Mouse (Mus musculus): ENCODE data around the gene Acbd3. TPM values are rescaled to one million over a fixed set of nuclear protein-coding genes. Genes with fewer than 3 reads are reported as not detected.
A peak's percentile ranks its signal among the peaks of the same experiment; 100 is the strongest.

Gene Acbd3
- total and polyA plus RNA-seq, 3 experiments, result 17.8 to 23.2 TPM; not detected in 1

GRCm38 (mm10) chr1:180774664-180775063 is 48.8 kb downstream of the Acbd3 start:
- Histone ChIP-seq H3K36me3 (ENCODE audit: control insufficient read depth in 1 of 2, insufficient read depth in 2 of 2, low read length in 2 of 2) (peaks cover 0 to 12% of the 10 kb centered on the region in 2 experiments; a peak in 2 of 4 replicates), H3K4me1 (ENCODE audit: control insufficient read depth in 1 of 2, insufficient read depth in 2 of 2, low read length in 2 of 2) (peaks cover 0 to 22% of the 10 kb centered on the region in 2 experiments; a peak in 3 of 4 replicates), H3K9me3 (replicated peaks; ENCODE audit: insufficient read depth, low read length) (no peaks in the 10 kb centered on the region), H3K79me2 (ENCODE audit: control insufficient read depth, insufficient read depth, low read length, poor library complexity) (no peaks in the 10 kb centered on the region), H3K27me3 (ENCODE audit: control insufficient read depth in 1 of 2, insufficient read depth in 2 of 2, low read length in 2 of 2) (no peaks in the 10 kb centered on the region), H3K9ac (ENCODE audit: control insufficient read depth, low read depth, low read length, poor library complexity, severe bottlenecking) (no peak overlapping the region), H3K27ac (ENCODE audit: control insufficient read depth, low read depth, low read length) (no peak overlapping the region), H3K4me3 (ENCODE audit: control insufficient read depth in 1 of 2, insufficient read depth in 1 of 2, low read depth in 2 of 2, low read length in 2 of 2) (no peak overlapping the region)
- peak; percentile 78 for DNase-seq (ENCODE audit: low read depth, low spot score)
- TF ChIP-seq MEF2A (IDR thresholded peaks at IDR 0.05; ENCODE audit: extremely low read depth, insufficient replicate concordance, low read depth, low read length, poor library complexity, severe bottlenecking) (no peak), ZC3H11A (IDR thresholded peaks at IDR 0.05; ENCODE audit: low read depth, low read length) (0 out of 2 replicates have a peak, but pooled peaks have one; percentile 13), CTCF (IDR thresholded peaks at IDR 0.05 in 2 of 3, conservative IDR thresholded peaks at IDR 0.05 in 1 of 3; ENCODE audit: control insufficient read depth in 1 of 3, insufficient read depth in 1 of 3, low read depth in 2 of 3, low read length in 3 of 3, poor library complexity in 1 of 3, severe bottlenecking in 1 of 3) (peak; percentile 68 to 76 (median 74)), SMC3 (IDR thresholded peaks at IDR 0.05; ENCODE audit: low read depth, low read length) (peak; percentile 42), MYB (IDR thresholded peaks at IDR 0.05; ENCODE audit: low read depth, low read length) (no peak), RAD21 (IDR thresholded peaks at IDR 0.05; ENCODE audit: low read depth, low read length) (peak; percentile 41), NRF1 (IDR thresholded peaks at IDR 0.05; ENCODE audit: insufficient read depth, low read depth, low read length, poor library complexity, severe bottlenecking) (no peak), USF2 (IDR thresholded peaks at IDR 0.05; ENCODE audit: borderline replicate concordance in 1 of 2, insufficient read depth in 1 of 2, low read depth in 1 of 2, low read length in 2 of 2) (no peak)

GRCm38 (mm10) chr1:180775317-180775716 is 49.5 kb downstream of the Acbd3 start:
- no peak for TF ChIP-seq BHLHE40 (IDR thresholded peaks at IDR 0.05; ENCODE audit: borderline replicate concordance, low read depth, low read length)
- TF ChIP-seq ZKSCAN1 (IDR thresholded peaks at IDR 0.05; ENCODE audit: low read depth, low read length), result no peak
- TF ChIP-seq GATA1 (IDR thresholded peaks at IDR 0.05; ENCODE audit: low read depth, low read length), result no peak
- TF ChIP-seq TCF12 (IDR thresholded peaks at IDR 0.05; ENCODE audit: low read depth, low read length), result no peak
- no peak for TF ChIP-seq CHD1 (IDR thresholded peaks at IDR 0.05; ENCODE audit: low read depth, low read length)
- DNase-seq (ENCODE audit: low read depth, low spot score), result no peak
- H3K4me3 ChIP-seq (ENCODE audit: control insufficient read depth in 1 of 2, insufficient read depth in 1 of 2, low read depth in 2 of 2, low read length in 2 of 2), result no peak overlapping the region
- no peaks in the 10 kb centered on the region for H3K79me2 ChIP-seq (ENCODE audit: control insufficient read depth, insufficient read depth, low read length, poor library complexity)
- peaks cover 0 to 22% of the 10 kb centered on the region in 2 experiments; a peak in 3 of 4 replicates for H3K4me1 ChIP-seq (ENCODE audit: control insufficient read depth in 1 of 2, insufficient read depth in 2 of 2, low read length in 2 of 2)
- no peaks in the 10 kb centered on the region for H3K9me3 ChIP-seq (replicated peaks; ENCODE audit: insufficient read depth, low read length)
- peaks cover 0 to 12% of the 10 kb centered on the region in 2 experiments; a peak in 2 of 4 replicates for H3K36me3 ChIP-seq (ENCODE audit: control insufficient read depth in 1 of 2, insufficient read depth in 2 of 2, low read length in 2 of 2)
- H3K27ac ChIP-seq (ENCODE audit: control insufficient read depth, low read depth, low read length), result no peak overlapping the region
- H3K27me3 ChIP-seq (ENCODE audit: control insufficient read depth in 1 of 2, insufficient read depth in 2 of 2, low read length in 2 of 2), result no peaks in the 10 kb centered on the region
- no peak overlapping the region for H3K9ac ChIP-seq (ENCODE audit: control insufficient read depth, low read depth, low read length, poor library complexity, severe bottlenecking)

Measured in MEL (cell line).